Mouse (Mus musculus): ENCODE data around the gene Akap6. TPM values are rescaled to one million over a fixed set of nuclear protein-coding genes. Genes with fewer than 3 reads are reported as not detected.
A peak's percentile ranks its signal among the peaks of the same experiment; 100 is the strongest.

Akap6 gene
- polyA plus RNA-seq, 1 experiment from 2014 or later: 4.5 TPM

DNA sequence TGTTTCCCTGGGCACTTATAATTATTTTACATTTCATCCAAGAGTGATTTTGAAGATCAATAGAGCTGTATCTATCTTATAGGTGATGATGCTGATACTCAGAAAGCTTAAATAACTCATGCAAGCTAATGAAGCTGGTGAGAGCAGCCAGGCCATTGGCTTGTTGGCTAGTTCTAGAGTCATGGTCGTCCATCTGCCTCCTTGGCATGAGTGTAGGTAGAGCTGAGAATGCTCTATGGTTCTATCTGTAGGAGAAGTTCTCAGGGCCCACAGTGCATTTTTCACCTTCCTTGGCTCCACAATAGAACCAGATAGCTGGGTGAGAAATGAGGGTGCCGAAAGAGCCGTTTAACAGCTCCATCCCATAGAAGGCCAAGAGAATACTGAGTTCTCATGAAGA lies 438.1 kb downstream of the Akap6 start:
- ATAC-seq (replicated peaks; ENCODE audit: insufficient number of reproducible peaks, low FRiP score, low TSS enrichment, low read depth) (no peak), DNase-seq (ENCODE audit: low spot score) (no peak)

GRCm38 (mm10) chr12:53144122-53144695 lies 445.0 kb downstream of the Akap6 start:
- WGBS: 68% methylated on average over 6 of the region's 6 CpGs
- H3K27me3 ChIP-seq (ENCODE audit: control insufficient read depth, insufficient read depth, low read length): no peaks in the 10 kb centered on the region
- DNase-seq (ENCODE audit: low spot score): no peak
- H3K9me3 ChIP-seq (replicated peaks; ENCODE audit: control insufficient read depth, low read length): no peaks in the 10 kb centered on the region
- H3K9ac ChIP-seq (replicated peaks; ENCODE audit: low read length): no peak overlapping the region
- no peaks in the 10 kb centered on the region for H3K4me1 ChIP-seq (ENCODE audit: control insufficient read depth, insufficient read depth, low read length)
- H3K27ac ChIP-seq (replicated peaks; ENCODE audit: low read depth, low read length): no peak overlapping the region
- no peak for ATAC-seq (replicated peaks; ENCODE audit: insufficient number of reproducible peaks, low FRiP score, low TSS enrichment, low read depth)
- H3K36me3 ChIP-seq (replicated peaks; ENCODE audit: control insufficient read depth, insufficient read depth, low read depth, low read length): no peaks in the 10 kb centered on the region
- H3K4me3 ChIP-seq (ENCODE audit: low read depth, low read length): no peak overlapping the region
- no peak overlapping the region for H3K4me2 ChIP-seq (ENCODE audit: low read depth, low read length)

More for the DNA sequence above, 438.1 kb downstream of the Akap6 start:
- no peak overlapping the region for H3K4me2 ChIP-seq (ENCODE audit: low read depth, low read length)
- H3K9me3 ChIP-seq (replicated peaks; ENCODE audit: control insufficient read depth, low read length): no peaks in the 10 kb centered on the region
- H3K4me1 ChIP-seq (ENCODE audit: control insufficient read depth, insufficient read depth, low read length): no peaks in the 10 kb centered on the region
- no peak overlapping the region for H3K27ac ChIP-seq (replicated peaks; ENCODE audit: low read depth, low read length)
- no peaks in the 10 kb centered on the region for H3K36me3 ChIP-seq (replicated peaks; ENCODE audit: control insufficient read depth, insufficient read depth, low read depth, low read length)
- no peaks in the 10 kb centered on the region for H3K27me3 ChIP-seq (ENCODE audit: control insufficient read depth, insufficient read depth, low read length)
- H3K4me3 ChIP-seq (ENCODE audit: low read depth, low read length): no peak overlapping the region
- 91% methylated on average over 3 of the region's 3 CpGs for WGBS
- no peak overlapping the region for H3K9ac ChIP-seq (replicated peaks; ENCODE audit: low read length)

GRCm38 (mm10) chr12:53144760-53145159 lies 445.6 kb downstream of the Akap6 start:
- no peak overlapping the region for H3K4me3 ChIP-seq (ENCODE audit: low read depth, low read length)
- no peaks in the 10 kb centered on the region for H3K9me3 ChIP-seq (replicated peaks; ENCODE audit: control insufficient read depth, low read length)
- H3K9ac ChIP-seq (replicated peaks; ENCODE audit: low read length): no peak overlapping the region
- DNase-seq (ENCODE audit: low spot score) (no peak), ATAC-seq (replicated peaks; ENCODE audit: insufficient number of reproducible peaks, low FRiP score, low TSS enrichment, low read depth) (no peak)
- H3K27ac ChIP-seq (replicated peaks; ENCODE audit: low read depth, low read length): no peak overlapping the region
- no peak overlapping the region for H3K4me2 ChIP-seq (ENCODE audit: low read depth, low read length)
- no peaks in the 10 kb centered on the region for H3K27me3 ChIP-seq (ENCODE audit: control insufficient read depth, insufficient read depth, low read length)
- H3K4me1 ChIP-seq (ENCODE audit: control insufficient read depth, insufficient read depth, low read length): no peaks in the 10 kb centered on the region
- no peaks in the 10 kb centered on the region for H3K36me3 ChIP-seq (replicated peaks; ENCODE audit: control insufficient read depth, insufficient read depth, low read depth, low read length)
- WGBS: 96% methylated on average over 10 of the region's 10 CpGs

DNA sequence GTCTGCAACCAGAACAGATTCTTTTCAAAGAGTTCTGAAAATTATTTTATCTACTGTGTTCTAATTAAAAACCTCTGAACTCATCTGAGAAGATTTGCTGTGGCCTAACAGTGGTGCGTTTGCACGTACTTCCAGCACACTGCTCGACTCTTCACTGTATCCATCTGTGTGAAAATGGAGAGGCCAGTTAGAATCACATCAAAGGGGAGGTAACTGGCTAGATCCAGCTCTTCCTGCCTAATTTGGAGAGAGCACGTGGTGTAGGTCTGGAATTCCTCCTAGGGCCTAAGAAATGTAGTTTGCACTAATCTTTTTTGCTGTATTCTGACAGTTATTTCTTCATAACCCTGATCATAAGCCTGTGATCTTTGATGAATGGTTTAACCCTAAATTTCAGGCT lies 446.3 kb downstream of the Akap6 start:
- Histone ChIP-seq H3K9me3 (replicated peaks; ENCODE audit: control insufficient read depth, low read length) (no peaks in the 10 kb centered on the region), H3K4me2 (ENCODE audit: low read depth, low read length) (no peak overlapping the region), H3K36me3 (replicated peaks; ENCODE audit: control insufficient read depth, insufficient read depth, low read depth, low read length) (no peaks in the 10 kb centered on the region), H3K4me1 (ENCODE audit: control insufficient read depth, insufficient read depth, low read length) (no peaks in the 10 kb centered on the region), H3K27me3 (ENCODE audit: control insufficient read depth, insufficient read depth, low read length) (no peaks in the 10 kb centered on the region), H3K27ac (replicated peaks; ENCODE audit: low read depth, low read length) (no peak overlapping the region), H3K9ac (replicated peaks; ENCODE audit: low read length) (no peak overlapping the region), H3K4me3 (ENCODE audit: low read depth, low read length) (no peak overlapping the region)
- WGBS: 41% methylated on average over 4 of the region's 4 CpGs
- ATAC-seq (replicated peaks; ENCODE audit: insufficient number of reproducible peaks, low FRiP score, low TSS enrichment, low read depth) (no peak), DNase-seq (ENCODE audit: low spot score) (peak; percentile 28)

DNA sequence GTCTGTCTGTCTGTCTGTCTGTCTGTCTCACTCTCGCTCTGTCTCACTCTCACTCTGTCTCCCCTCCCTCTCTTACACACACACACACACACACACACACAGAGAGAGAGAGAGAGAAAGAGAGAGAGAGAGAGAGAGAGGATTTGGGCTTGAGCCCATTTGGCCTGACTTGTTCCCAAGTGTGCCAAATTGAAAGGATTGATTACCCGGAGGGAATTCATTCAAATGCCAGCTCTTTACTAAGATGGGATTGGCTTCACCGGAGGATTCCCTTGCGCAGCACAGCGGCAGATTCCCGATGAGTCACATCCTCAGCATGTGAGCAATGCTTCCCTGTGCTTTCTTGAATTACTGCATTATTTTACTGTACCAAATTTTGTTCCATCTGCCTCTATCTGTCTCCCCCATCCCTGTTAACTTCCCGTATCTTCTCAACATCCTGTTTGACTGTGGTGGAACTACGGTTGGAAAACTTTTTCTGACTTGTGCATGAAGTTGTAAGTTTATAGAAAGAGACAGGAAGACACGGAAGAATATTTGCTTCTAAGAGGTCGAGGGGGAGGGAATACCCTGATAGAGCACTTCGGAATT lies 447.4 kb downstream of the Akap6 start:
- H3K4me1 ChIP-seq (ENCODE audit: control insufficient read depth, insufficient read depth, low read length): no peaks in the 10 kb centered on the region
- DNase-seq (ENCODE audit: low spot score) (no peak), ATAC-seq (replicated peaks; ENCODE audit: insufficient number of reproducible peaks, low FRiP score, low TSS enrichment, low read depth) (no peak)
- no peaks in the 10 kb centered on the region for H3K9me3 ChIP-seq (replicated peaks; ENCODE audit: control insufficient read depth, low read length)
- H3K36me3 ChIP-seq (replicated peaks; ENCODE audit: control insufficient read depth, insufficient read depth, low read depth, low read length): no peaks in the 10 kb centered on the region
- H3K27me3 ChIP-seq (ENCODE audit: control insufficient read depth, insufficient read depth, low read length): no peaks in the 10 kb centered on the region
- no peak overlapping the region for H3K27ac ChIP-seq (replicated peaks; ENCODE audit: low read depth, low read length)
- no peak overlapping the region for H3K4me3 ChIP-seq (ENCODE audit: low read depth, low read length)
- 68% methylated on average over 11 of the region's 11 CpGs for WGBS
- H3K9ac ChIP-seq (replicated peaks; ENCODE audit: low read length): no peak overlapping the region
- no peak overlapping the region for H3K4me2 ChIP-seq (ENCODE audit: low read depth, low read length)

- Histone ChIP-seq H3K4me1 (ENCODE audit: control insufficient read depth, insufficient read depth, low read length) (no peaks in the 10 kb centered on the region), H3K9ac (replicated peaks; ENCODE audit: low read length) (no peak overlapping the region), H3K27me3 (ENCODE audit: control insufficient read depth, insufficient read depth, low read length) (no peaks in the 10 kb centered on the region), H3K9me3 (replicated peaks; ENCODE audit: control insufficient read depth, low read length) (no peaks in the 10 kb centered on the region), H3K36me3 (replicated peaks; ENCODE audit: control insufficient read depth, insufficient read depth, low read depth, low read length) (no peaks in the 10 kb centered on the region), H3K4me3 (ENCODE audit: low read depth, low read length) (no peak overlapping the region), H3K4me2 (ENCODE audit: low read depth, low read length) (no peak overlapping the region), H3K27ac (replicated peaks; ENCODE audit: low read depth, low read length) (no peak overlapping the region)
- DNase-seq (ENCODE audit: low spot score): no peak
- WGBS: 84% methylated on average over 11 of the region's 11 CpGs
- no peak for ATAC-seq (replicated peaks; ENCODE audit: insufficient number of reproducible peaks, low FRiP score, low TSS enrichment, low read depth)
Measured at GRCm38 (mm10) chr12:53147696-53148095, 448.5 kb downstream of the Akap6 start.

DNA sequence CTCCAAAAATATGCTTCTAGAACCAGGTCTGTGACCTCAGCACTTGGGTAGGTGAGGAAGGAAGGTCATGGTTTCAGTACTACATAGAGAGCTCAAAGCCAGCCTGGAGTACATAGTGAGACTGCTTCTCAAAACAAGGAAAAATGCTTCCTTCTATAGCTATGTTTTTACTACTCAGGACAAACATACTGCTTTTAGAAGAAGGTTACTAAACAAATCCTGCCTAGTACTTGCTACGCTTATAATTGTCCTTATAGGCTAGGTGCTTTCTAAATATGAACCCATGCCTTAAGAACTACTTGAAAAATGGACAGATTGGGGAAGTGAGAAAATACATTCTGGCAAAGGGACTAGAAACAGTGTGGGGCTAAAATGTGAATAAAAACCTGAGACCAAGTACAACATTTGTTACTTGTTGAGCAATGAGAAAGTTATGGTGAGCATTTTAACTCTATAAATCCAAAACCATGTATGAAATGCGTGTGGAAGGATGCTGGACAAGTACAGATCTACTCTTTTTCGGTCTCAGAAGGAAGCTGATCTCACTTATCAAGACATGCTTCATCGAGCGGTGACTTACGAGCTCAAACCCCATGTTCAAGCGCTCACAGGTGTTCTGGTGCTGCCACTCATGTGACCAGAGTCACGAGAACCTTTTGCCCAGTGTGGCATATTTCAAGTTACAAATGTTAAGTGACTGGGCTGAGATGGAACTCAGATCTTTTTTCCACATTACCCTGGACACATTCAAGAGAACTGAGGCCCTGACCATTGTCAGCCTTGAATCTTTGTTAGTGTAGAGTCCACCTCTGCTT lies 469.2 kb downstream of the Akap6 start:
- no peaks in the 10 kb centered on the region for H3K9me3 ChIP-seq (replicated peaks; ENCODE audit: control insufficient read depth, low read length)
- no peaks in the 10 kb centered on the region for H3K27me3 ChIP-seq (ENCODE audit: control insufficient read depth, insufficient read depth, low read length)
- H3K9ac ChIP-seq (replicated peaks; ENCODE audit: low read length): no peak overlapping the region
- H3K27ac ChIP-seq (replicated peaks; ENCODE audit: low read depth, low read length): no peak overlapping the region
- no peak overlapping the region for H3K4me2 ChIP-seq (ENCODE audit: low read depth, low read length)
- DNase-seq (ENCODE audit: low spot score) (no peak), ATAC-seq (replicated peaks; ENCODE audit: insufficient number of reproducible peaks, low FRiP score, low TSS enrichment, low read depth) (no peak)
- no peak overlapping the region for H3K4me3 ChIP-seq (ENCODE audit: low read depth, low read length)
- H3K4me1 ChIP-seq (ENCODE audit: control insufficient read depth, insufficient read depth, low read length): no peaks in the 10 kb centered on the region
- 88% methylated on average over 8 of the region's 8 CpGs for whole genome bisulfite sequencing
- H3K36me3 ChIP-seq (replicated peaks; ENCODE audit: control insufficient read depth, insufficient read depth, low read depth, low read length): no peaks in the 10 kb centered on the region

- Histone ChIP-seq H3K9ac (replicated peaks; ENCODE audit: low read length) (no peak overlapping the region), H3K27ac (replicated peaks; ENCODE audit: low read depth, low read length) (no peak overlapping the region), H3K4me2 (ENCODE audit: low read depth, low read length) (no peak overlapping the region), H3K27me3 (ENCODE audit: control insufficient read depth, insufficient read depth, low read length) (no peaks in the 10 kb centered on the region), H3K4me3 (ENCODE audit: low read depth, low read length) (no peak overlapping the region), H3K4me1 (ENCODE audit: control insufficient read depth, insufficient read depth, low read length) (no peaks in the 10 kb centered on the region), H3K36me3 (replicated peaks; ENCODE audit: control insufficient read depth, insufficient read depth, low read depth, low read length) (no peaks in the 10 kb centered on the region), H3K9me3 (replicated peaks; ENCODE audit: control insufficient read depth, low read length) (no peaks in the 10 kb centered on the region)
- ATAC-seq (replicated peaks; ENCODE audit: insufficient number of reproducible peaks, low FRiP score, low TSS enrichment, low read depth): no peak
- WGBS: 87% methylated on average over 7 of the region's 7 CpGs
- DNase-seq (ENCODE audit: low spot score): no peak
Measured at GRCm38 (mm10) chr12:53191435-53191834, 492.3 kb downstream of the Akap6 start.
